Mouse (Mus musculus) olfactory bulb, adult 2 months (tissue): ENCODE data around the gene Mcrip1. TPM values are rescaled to one million over a fixed set of nuclear protein-coding genes. Genes with fewer than 3 reads are reported as not detected.
"Not testable (repeated sequence)": the region's sequence is repeated elsewhere in the genome, so short reads cannot be mapped to it uniquely, and the experiment has no call there.

Source experiments
- H3K27ac ChIP-seq: fragments of 200-500 bp; 2 replicates; pipeline ENCODE4 v1.5.1; 2012; ENCODE audit warnings: low read depth, low read length; ENCODE audit not compliant: insufficient read depth
- H3K4me1 ChIP-seq: fragments of 200-500 bp; 2 replicates; pipeline ENCODE4 v1.6.1; 2012; ENCODE audit warnings: low read length; ENCODE audit not compliant: control insufficient read depth, insufficient read depth
- H3K4me3 ChIP-seq: fragments of 200-500 bp; 2 replicates; pipeline ENCODE4 v1.5.1; 2012; ENCODE audit warnings: mild to moderate bottlenecking, low read depth, low read length, moderate library complexity; ENCODE audit not compliant: insufficient read depth
- CTCF ChIP-seq: fragments of 200-500 bp; IDR thresholded peaks from 2 replicates; pipeline ENCODE4 v1.5.1; 2012; ENCODE audit warnings: low read depth, mild to moderate bottlenecking, low read length, moderate library complexity; ENCODE audit not compliant: insufficient read depth
- POLR2A ChIP-seq: fragments of 200-500 bp; IDR thresholded peaks from 2 replicates; pipeline ENCODE4 v1.6.1; 2012; ENCODE audit warnings: mild to moderate bottlenecking, low read depth, low read length, moderate library complexity; ENCODE audit not compliant: insufficient read depth
- WGBS: fragments of 180-500 bp; shearing (Covaris S2); methylation state at CpG from one replicate; pipeline ENCODE4 v1.1.7; 2018; 5-methylcytosine and 5-hydroxymethylcytosine counted together
- polyA plus RNA-seq: library from polyadenylated mRNA; stranded (reverse); fragments of >200 nt; gene quantifications from 2 replicates; pipeline ENCODE4 v1.2.4, GENCODE M21; 2012; ENCODE audit warnings: low replicate concordance; ENCODE audit not compliant: missing spikeins, insufficient read depth, insufficient read length

Mcrip1 gene
- polyA plus RNA-seq, 1 experiment, result not detected

DNA sequence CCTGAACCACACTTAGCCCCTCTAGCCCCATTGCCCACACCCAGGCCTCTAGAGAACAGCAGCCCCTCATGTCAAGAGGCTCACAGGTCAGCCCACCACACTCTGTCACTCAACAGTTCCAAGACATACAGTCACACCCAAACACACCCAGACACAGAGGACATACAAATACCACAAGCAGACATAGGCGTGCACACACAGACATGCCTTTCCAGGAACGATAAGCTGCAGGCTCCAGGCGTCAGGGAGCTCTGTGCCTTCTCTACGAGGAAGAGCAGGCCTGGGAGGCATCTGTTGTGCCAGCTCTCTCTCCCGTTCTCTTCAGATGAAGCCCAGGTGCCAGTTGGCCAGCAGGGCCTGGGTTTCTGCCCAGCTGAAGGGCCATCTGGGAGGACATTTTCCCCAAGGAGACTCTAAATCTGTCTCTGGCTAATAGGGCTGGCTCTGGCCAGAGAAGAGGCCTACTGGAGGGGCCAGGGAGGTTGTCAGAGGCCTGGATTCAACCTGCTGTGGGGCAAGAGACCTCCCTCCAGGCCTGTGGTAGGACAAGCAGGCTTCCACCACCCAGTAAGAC lies 28.5 kb downstream of the Mcrip1 start:
- no peak for TF ChIP-seq POLR2A
- no peak for TF ChIP-seq CTCF
- Histone ChIP-seq H3K4me1 (peaks cover 6% of the 10 kb centered on the region), H3K4me3 (no peak overlapping the region), H3K27ac (no peak overlapping the region)
- WGBS, result 82% methylated on average over 5 of the region's 5 CpGs

GRCm38 (mm10) chr11:120520498-120520897 lies 29.0 kb downstream of the Mcrip1 start:
- WGBS, result 89% methylated on average over 9 of the region's 9 CpGs
- Histone ChIP-seq H3K4me1 (peaks cover 6% of the 10 kb centered on the region), H3K27ac (no peak overlapping the region), H3K4me3 (no peak overlapping the region)
- TF ChIP-seq POLR2A (no peak), CTCF (no peak)

GRCm38 (mm10) chr11:120519738-120520137 lies 29.8 kb downstream of the Mcrip1 start:
- no peak overlapping the region for H3K4me3 ChIP-seq

DNA sequence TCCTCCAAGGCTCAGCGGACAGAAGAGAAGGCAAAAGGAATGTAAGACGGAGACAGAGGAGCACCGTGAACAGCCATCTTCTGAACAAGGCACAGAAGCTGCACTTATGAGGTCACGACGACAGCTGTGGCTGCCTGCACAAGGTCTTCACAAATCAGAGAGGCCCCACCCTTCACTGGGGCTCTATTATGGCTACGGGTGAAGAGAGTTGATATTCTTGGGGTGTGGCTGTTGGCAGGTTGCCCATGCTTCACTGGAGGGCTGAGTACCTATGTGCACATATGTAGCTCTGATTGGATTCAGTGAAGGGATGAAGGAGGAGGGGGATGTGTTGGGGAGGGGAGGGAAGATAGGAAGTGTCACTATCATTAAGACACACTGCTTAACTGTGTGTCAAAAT lies 31.0 kb downstream of the Mcrip1 start:
- Histone ChIP-seq H3K4me3 (no peak overlapping the region), H3K4me1 (peaks cover 6% of the 10 kb centered on the region), H3K27ac (no peak overlapping the region)
- WGBS, result 67% methylated on average over 6 of the region's 6 CpGs
- TF ChIP-seq POLR2A (no peak), CTCF (no peak)

More at GRCm38 (mm10) chr11:120519738-120520137, 29.8 kb downstream of the Mcrip1 start:
- Histone ChIP-seq H3K4me1 (peaks cover 6% of the 10 kb centered on the region), H3K27ac (no peak overlapping the region)
- WGBS, result 34% methylated on average over 9 of the region's 9 CpGs
- TF ChIP-seq POLR2A (no peak), CTCF (no peak)

- Histone ChIP-seq H3K4me1 (peaks cover 6% of the 10 kb centered on the region), H3K27ac (no peak overlapping the region), H3K4me3 (no peak overlapping the region)
- TF ChIP-seq CTCF (no peak), POLR2A (no peak)
- 39% methylated on average over 6 of the region's 6 CpGs for WGBS
Observed at GRCm38 (mm10) chr11:120518027-120518426, 31.5 kb downstream of the Mcrip1 start.

DNA sequence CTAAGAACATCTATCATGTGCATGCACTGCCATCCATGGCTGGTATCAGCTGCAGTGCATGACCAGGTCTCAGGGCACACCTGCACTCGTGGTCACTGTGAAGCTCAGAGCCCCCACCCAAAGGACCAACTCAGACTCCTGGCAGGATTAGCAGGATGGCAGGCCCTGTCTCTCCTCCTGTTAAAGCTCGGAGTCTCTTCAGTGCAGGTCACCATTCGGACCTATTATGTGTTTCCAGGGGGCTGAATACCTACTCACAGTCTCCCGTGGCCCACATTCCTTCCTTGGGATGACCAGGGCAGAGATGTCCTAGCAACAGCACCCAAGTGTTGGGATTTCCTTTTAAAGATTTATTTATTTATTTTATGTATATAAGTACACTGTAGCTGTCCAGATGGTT lies 32.4 kb downstream of the Mcrip1 start:
- WGBS, result 86% methylated on average over 4 of the region's 4 CpGs
- TF ChIP-seq CTCF (no peak), POLR2A (no peak)
- H3K4me1 ChIP-seq, result peaks cover 6% of the 10 kb centered on the region
- no peak overlapping the region for H3K4me3 ChIP-seq
- no peak overlapping the region for H3K27ac ChIP-seq

DNA sequence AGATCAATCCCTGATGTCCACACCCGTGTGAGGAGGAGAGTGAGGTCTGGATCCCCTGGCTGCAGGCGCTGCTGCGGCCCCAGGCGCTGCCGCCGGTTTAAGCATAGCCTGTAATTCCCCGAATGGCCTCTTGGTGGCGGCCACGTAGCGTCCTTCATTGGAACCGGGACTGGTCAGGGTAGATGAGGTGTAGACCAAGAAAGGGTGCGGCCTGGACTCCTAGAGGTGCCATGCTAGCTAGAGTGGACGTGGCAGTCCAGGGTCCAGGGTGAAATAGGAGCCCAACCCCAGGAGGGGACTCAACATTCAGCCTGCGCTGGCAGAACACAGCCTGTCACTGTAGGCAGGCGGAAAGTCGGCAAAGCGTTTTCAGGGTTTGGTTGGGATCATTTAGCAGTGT lies 33.9 kb downstream of the Mcrip1 start:
- Histone ChIP-seq H3K27ac (no peak overlapping the region), H3K4me3 (no peak overlapping the region), H3K4me1 (peaks cover 9% of the 10 kb centered on the region)
- WGBS, result 16% methylated on average over 17 of the region's 17 CpGs
- TF ChIP-seq CTCF, result peak; percentile 89
- no peak for TF ChIP-seq POLR2A

DNA sequence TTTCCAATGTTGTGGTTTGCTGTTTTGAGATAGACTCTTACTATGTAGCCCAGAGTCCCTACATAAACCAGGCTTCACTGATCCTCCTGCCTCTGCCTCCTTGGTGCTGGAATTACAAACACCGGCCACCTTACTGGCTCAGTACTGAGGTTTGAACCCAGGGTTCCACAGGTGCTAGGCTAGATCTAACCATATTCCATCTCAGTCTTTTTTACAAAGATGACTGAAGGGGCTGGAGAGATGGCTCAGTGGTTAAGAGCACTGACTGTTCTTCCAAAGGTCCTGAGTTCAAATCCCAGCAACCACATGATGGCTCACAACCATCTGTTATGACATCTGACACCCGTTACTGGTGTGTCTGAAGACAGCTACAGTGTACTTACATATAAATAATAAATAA lies 35.3 kb downstream of the Mcrip1 start:
- peaks cover 12% of the 10 kb centered on the region for H3K4me1 ChIP-seq
- not testable (repeated sequence) for H3K4me3 ChIP-seq, H3K27ac ChIP-seq
- 92% methylated on average over 2 of the region's 2 CpGs for WGBS

GRCm38 (mm10) chr11:120512790-120513453 lies 36.6 kb downstream of the Mcrip1 start:
- 45% methylated on average over 6 of the region's 6 CpGs for WGBS
- TF ChIP-seq CTCF, result no peak
- TF ChIP-seq POLR2A, result no peak
- Histone ChIP-seq H3K4me1 (peaks cover 6% of the 10 kb centered on the region), H3K27ac (no peak overlapping the region), H3K4me3 (no peak overlapping the region)

GRCm38 (mm10) chr11:120510375-120511030 lies 39.0 kb downstream of the Mcrip1 start:
- H3K27ac ChIP-seq, result no peak overlapping the region
- peak overlapping the region; percentile 11; the same call in 1 of the 2 replicates for H3K4me3 ChIP-seq
- TF ChIP-seq CTCF (no peak), POLR2A (no peak)
- H3K4me1 ChIP-seq, result peaks cover 5% of the 10 kb centered on the region
- WGBS, result 8% methylated on average over 16 of the region's 16 CpGs
